Mouse (Mus musculus): ENCODE measurements around the gene Sardh. TPM values are rescaled to one million over a fixed set of nuclear protein-coding genes. Genes with fewer than 3 reads are reported as not detected.

The Sardh gene
- total and polyA plus RNA-seq, 3 experiments, result 0.13 TPM; not detected in 2

- Histone ChIP-seq H3K79me2 (replicated peaks; ENCODE audit: control insufficient read depth, extremely low read depth, insufficient read depth, poor library complexity, severe bottlenecking) (no peaks in the 10 kb centered on the region), H3K36me3 (replicated peaks in 1 of 2; ENCODE audit: control insufficient read depth in 1 of 2, insufficient read depth in 1 of 2, low read length in 1 of 2) (no peaks in the 10 kb centered on the region), H3K27ac (ENCODE audit: insufficient read depth, low read depth) (no peak overlapping the region), H3K9ac (ENCODE audit: insufficient read depth, low read depth) (no peak overlapping the region), H3K27me3 (replicated peaks) (peaks cover 52% of the 10 kb centered on the region), H3K9me3 (replicated peaks; ENCODE audit: low read length) (no peaks in the 10 kb centered on the region), H3K4me3 (replicated peaks in 1 of 3; ENCODE audit: low read depth in 2 of 3, low read length in 2 of 3, poor library complexity in 1 of 3) (no peak overlapping the region), H3K4me2 (ENCODE audit: insufficient read depth, low read depth, poor library complexity, severe bottlenecking) (no peak overlapping the region), H3K4me1 (ENCODE audit: control insufficient read depth in 1 of 2, insufficient read depth in 2 of 2) (0 out of 4 replicates have a peak, but pooled peaks cover 0 to 4% of the 10 kb centered on the region in 2 experiments)
- in situ Hi-C loops (cut with MboI; ENCODE audit: low pct_ligation_motif_present, low pct_unique_long_range_greater_than_20kb, low sequenced_read_pairs), result no loop called here
- TF ChIP-seq GABPA (IDR thresholded peaks at IDR 0.05; ENCODE audit: insufficient replicate concordance, low read depth, low read length), result no peak
- TF ChIP-seq RAD21 (IDR thresholded peaks at IDR 0.05; ENCODE audit: low read depth, low read length), result no peak
- no peak for TF ChIP-seq ZNF384 (IDR thresholded peaks at IDR 0.05; ENCODE audit: low read depth, low read length)
- TF ChIP-seq NRF1 (IDR thresholded peaks at IDR 0.05; ENCODE audit: low read depth, low read length), result no peak
- no peak for TF ChIP-seq E2F4 (IDR thresholded peaks at IDR 0.05; ENCODE audit: insufficient replicate concordance, low read depth, low read length)
- no peak for TF ChIP-seq KAT2A (IDR thresholded peaks at IDR 0.05; ENCODE audit: insufficient replicate concordance, low read length)
- no peak for TF ChIP-seq SIN3A (IDR thresholded peaks at IDR 0.05; ENCODE audit: low read length)
- TF ChIP-seq ZKSCAN1 (IDR thresholded peaks at IDR 0.05; ENCODE audit: borderline replicate concordance, low read depth, low read length), result no peak
- TF ChIP-seq POLR2A (IDR thresholded peaks at IDR 0.05; ENCODE audit: low read depth, low read length), result no peak
- TF ChIP-seq UBTF (IDR thresholded peaks at IDR 0.05; ENCODE audit: low read depth, low read length), result no peak
- dilution Hi-C loops (cut with MboI; ENCODE audit: extremely low pct_ligation_motif_present, extremely low pct_unique_long_range_greater_than_20kb, low sequenced_read_pairs), result no loop called here
- DNase-seq (ENCODE audit: extremely low read depth), result no peak
Measured at GRCm38 (mm10) chr2:27215537-27215936, 32.6 kb downstream of the Sardh start.

- Histone ChIP-seq H3K4me1 (ENCODE audit: control insufficient read depth in 1 of 2, insufficient read depth in 2 of 2) (0 out of 4 replicates have a peak, but pooled peaks cover 0 to 4% of the 10 kb centered on the region in 2 experiments), H3K4me2 (ENCODE audit: insufficient read depth, low read depth, poor library complexity, severe bottlenecking) (no peak overlapping the region), H3K79me2 (replicated peaks; ENCODE audit: control insufficient read depth, extremely low read depth, insufficient read depth, poor library complexity, severe bottlenecking) (no peaks in the 10 kb centered on the region), H3K9ac (ENCODE audit: insufficient read depth, low read depth) (no peak overlapping the region), H3K4me3 (replicated peaks in 1 of 3; ENCODE audit: low read depth in 2 of 3, low read length in 2 of 3, poor library complexity in 1 of 3) (no peak overlapping the region), H3K27me3 (replicated peaks) (peaks cover 44% of the 10 kb centered on the region), H3K36me3 (replicated peaks in 1 of 2; ENCODE audit: control insufficient read depth in 1 of 2, insufficient read depth in 1 of 2, low read length in 1 of 2) (no peaks in the 10 kb centered on the region), H3K9me3 (replicated peaks; ENCODE audit: low read length) (no peaks in the 10 kb centered on the region), H3K27ac (ENCODE audit: insufficient read depth, low read depth) (no peak overlapping the region)
- in situ Hi-C loops (cut with MboI; ENCODE audit: low pct_ligation_motif_present, low pct_unique_long_range_greater_than_20kb, low sequenced_read_pairs), result no loop called here
- DNase-seq (ENCODE audit: extremely low read depth), result peak; percentile 14
- dilution Hi-C loops (cut with MboI; ENCODE audit: extremely low pct_ligation_motif_present, extremely low pct_unique_long_range_greater_than_20kb, low sequenced_read_pairs), result no loop called here
- TF ChIP-seq USF2 (conservative IDR thresholded peaks at IDR 0.05; ENCODE audit: low read depth, low read length) (no peak), SIN3A (IDR thresholded peaks at IDR 0.05; ENCODE audit: low read length) (no peak), RAD21 (IDR thresholded peaks at IDR 0.05; ENCODE audit: low read depth, low read length) (no peak)
Measured at GRCm38 (mm10) chr2:27211966-27212893, 35.9 kb downstream of the Sardh start.
